Mouse (Mus musculus): ENCODE measurements around the gene Ppox.
"Not testable (repeated sequence)": the region's sequence is repeated elsewhere in the genome, so short reads cannot be mapped to it uniquely, and the experiment has no call there.

Gene Ppox

DNA sequence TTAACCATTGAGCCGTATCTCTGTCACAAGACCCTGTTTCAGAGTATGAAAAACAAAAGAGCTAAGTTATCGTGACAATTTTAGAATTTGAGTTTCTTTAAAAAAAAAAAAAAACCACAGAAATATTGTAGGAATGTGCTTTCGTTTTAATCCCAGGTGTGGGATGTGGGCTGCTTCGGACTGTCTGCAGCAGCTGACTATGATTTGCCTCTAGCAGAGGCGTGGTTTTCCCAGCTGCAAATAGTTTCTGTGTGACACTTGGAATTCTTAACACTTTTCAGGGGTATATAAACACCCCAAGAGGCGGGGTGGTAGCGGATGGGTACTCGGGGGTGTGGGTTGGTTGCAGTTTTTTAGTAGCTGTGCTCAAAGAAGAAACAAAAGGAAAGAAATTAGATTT is 35.6 kb downstream of the Ppox start:
- DNase-seq (ENCODE audit: low spot score in 2 of 2): no peak

- not testable (repeated sequence) for DNase-seq (ENCODE audit: low spot score in 2 of 2)
Measured at GRCm38 (mm10) chr1:171241952-171242351, 39.0 kb downstream of the Ppox start.

- DNase-seq (ENCODE audit: low spot score in 2 of 2): no peak
Measured at GRCm38 (mm10) chr1:171240911-171241310, 40.1 kb downstream of the Ppox start.

DNA sequence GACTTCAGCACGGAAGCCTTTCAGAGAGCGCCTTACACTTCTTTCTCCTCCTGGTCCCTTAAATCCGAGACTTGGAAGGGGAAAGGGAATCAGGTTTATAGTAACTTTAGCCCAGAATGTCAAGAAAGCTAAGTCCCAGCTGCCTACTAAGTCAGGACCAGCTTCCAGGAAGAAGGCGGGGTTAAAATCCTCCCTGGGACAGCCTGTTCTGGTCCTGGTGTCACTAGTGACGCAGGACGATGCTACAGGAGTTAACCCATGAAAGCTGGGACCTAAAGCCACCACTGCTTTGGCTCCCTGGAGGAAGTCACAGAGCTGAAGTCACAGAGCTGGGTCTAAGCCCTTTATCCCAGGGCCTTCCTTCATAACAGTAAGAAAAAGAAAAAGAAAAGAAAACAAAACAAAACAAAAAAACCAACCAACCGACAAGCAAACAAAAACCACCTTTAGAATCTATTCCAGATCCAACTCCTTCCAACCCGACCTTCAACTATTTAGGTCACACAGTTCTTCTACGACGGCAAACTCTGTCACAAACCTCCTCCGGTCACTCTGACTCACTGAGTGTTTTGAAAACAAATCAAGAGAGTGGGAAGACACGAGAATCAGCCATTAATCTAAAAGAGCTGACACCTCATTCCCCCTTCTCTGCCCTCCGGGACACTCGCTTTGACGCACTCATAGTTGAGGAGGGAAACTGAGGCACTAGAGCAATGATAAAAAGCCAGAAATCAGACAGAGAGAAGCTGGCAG is 40.8 kb downstream of the Ppox start:
- DNase-seq (ENCODE audit: low spot score in 2 of 2): no peak

DNA sequence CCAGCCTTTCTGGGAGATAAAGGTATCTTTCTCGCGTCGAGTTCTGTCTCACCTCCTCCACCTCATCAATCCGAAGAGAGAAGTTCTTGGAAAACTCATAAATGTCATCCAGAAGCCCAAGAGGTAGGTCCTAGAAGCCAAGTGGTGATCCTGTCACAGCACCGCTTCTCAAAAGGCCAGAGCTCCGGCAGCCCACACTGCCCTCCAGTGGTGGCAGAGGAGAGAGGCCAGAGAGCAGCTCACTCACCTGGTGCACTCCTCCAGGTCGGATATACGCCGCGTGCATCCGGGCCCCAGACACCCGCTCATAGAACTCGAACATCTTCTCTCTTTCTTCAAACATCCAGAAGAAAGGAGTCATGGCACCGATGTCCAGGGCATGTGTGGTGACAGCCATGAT is 42.5 kb downstream of the Ppox start:
- DNase-seq (ENCODE audit: low spot score in 2 of 2): no peak

DNA sequence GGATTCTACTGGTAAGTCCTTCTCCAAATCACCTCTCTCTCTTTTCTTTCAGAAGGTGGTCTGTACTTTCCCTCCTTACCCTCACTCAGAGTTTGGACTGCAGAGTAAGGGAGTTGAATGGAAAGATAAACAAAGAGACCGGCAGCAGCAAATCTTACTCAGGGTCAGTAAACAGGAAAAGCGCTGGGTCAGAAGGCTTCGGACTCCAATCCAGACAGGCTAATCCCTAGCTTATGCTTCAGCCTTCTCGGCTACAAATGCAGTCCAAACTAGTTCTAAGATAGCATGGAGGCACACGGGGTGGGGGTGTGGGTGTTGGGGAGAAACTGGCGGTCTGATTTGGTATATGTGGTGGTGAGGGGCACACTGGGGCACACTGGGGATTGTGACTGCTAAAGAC is 43.5 kb downstream of the Ppox start:
- no peak for DNase-seq (ENCODE audit: low spot score in 2 of 2)

GRCm38 (mm10) chr1:171235791-171236190 is 45.2 kb downstream of the Ppox start:
- no peak for DNase-seq (ENCODE audit: low spot score in 2 of 2)

DNA sequence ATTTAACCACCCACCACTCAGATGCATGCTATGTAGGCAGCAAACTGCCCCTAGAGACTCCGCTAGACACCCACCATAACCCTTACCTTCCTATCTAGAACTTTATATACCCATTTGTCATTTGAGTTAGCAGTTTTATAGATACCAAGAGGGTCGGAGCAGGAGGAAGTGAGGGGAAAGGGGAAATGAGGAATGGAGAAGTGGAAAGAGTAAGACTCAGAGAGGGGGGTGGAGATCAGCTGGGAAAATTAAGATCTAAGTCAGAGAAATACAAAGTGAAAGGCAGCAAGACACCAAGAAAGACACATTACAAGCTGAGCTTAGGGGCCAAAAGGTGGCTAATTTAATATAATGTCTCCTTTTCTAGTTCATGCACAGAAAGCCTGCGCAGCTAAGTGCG is 46.4 kb downstream of the Ppox start:
- no peak for DNase-seq (ENCODE audit: low spot score in 2 of 2)

DNA sequence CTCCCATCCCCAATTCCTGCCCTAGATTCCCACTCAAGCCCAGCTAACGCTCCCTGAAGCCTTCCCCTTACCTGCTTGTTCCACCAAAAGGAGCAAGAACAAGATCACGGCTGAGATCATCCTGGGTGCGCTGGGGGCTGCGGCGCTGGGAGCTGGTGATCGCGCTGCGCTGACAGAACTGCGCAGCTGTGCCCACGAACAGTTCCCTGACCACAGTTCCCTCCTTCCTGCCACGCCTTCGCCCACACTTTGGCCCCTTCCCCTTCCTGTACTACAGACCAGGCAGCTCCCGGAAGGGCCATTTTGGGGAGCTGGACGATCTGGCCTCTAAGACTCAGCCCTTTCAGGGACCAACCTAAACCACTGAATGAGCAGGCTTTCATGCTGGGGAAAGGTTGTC is 46.9 kb downstream of the Ppox start, which contains the start of gene Fcer1g:
Gene Fcer1g (minus strand): TSS at position 240 of the 400 bp plus-strand sequence.
- no peak for DNase-seq (ENCODE audit: low spot score in 2 of 2)

GRCm38 (mm10) chr1:171232800-171233730 is 47.9 kb downstream of the Ppox start:
- no peak for DNase-seq (ENCODE audit: low spot score in 2 of 2)

- no peak for DNase-seq (ENCODE audit: low spot score in 2 of 2)
Measured at GRCm38 (mm10) chr1:171232348-171232747, 48.6 kb downstream of the Ppox start.

DNA sequence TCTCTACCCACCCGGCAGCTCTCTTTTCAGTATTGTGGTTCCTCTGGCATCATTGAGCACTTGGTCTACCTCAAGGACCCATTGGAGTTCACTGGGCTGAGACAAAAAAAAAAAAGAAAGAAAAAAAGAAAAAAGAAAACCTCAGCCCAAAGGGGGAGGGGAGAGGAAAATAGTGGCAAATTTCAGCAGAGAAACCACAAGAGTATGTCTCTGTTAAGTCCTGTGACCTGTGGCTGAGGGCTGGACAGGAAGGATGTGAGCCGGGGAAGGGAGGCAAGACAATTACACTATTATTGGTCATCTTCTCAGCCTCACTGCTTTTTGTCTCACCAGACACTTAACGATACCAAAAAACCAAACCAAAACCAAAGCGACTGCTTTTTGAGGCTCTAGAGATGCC is 49.1 kb downstream of the Ppox start:
- no peak for DNase-seq (ENCODE audit: low spot score in 2 of 2)

- DNase-seq (ENCODE audit: low spot score in 2 of 2): no peak
Measured at GRCm38 (mm10) chr1:171230215-171230614, 50.8 kb downstream of the Ppox start.

DNA sequence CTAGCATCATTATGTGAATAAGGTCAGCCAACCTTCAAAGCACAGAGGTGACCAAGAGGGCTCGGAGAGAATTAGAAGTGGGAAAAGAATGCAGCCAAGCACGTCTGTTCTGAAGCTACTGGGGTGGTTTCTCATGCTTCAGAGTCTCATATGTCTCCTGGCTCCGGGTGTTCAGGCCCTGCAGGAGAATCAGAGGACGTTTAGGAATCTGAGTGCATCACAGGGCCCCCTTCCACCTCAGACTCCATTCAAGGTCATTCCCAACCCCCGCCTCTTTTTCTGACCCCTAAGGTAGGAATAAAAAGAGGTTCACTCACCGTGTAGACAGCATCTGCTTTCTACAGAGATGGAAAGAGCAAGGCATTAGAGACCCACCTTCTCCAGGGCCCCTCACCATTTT is 51.2 kb downstream of the Ppox start:
- DNase-seq (ENCODE audit: low spot score in 2 of 2): no peak

DNA sequence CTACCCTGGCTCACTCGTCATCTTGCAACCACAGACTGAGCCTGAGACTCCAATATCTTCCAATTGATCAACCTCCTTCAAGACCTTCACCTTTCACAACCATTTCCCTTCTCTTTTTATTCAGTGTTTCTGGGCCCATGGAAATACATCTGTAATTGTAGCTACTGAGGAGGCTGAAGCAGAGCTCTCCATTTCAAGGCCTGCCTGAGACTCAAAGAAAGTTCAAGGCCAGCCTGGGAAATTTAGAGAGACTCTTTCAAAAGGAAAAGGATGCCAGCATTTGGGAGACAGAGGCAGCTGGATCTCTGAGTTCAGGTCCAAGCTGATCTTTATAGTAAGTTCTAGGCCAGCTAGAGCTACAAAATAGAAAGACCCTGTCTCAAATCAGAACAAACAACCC is 53.1 kb downstream of the Ppox start:
- no peak for DNase-seq (ENCODE audit: low spot score in 2 of 2)

DNA sequence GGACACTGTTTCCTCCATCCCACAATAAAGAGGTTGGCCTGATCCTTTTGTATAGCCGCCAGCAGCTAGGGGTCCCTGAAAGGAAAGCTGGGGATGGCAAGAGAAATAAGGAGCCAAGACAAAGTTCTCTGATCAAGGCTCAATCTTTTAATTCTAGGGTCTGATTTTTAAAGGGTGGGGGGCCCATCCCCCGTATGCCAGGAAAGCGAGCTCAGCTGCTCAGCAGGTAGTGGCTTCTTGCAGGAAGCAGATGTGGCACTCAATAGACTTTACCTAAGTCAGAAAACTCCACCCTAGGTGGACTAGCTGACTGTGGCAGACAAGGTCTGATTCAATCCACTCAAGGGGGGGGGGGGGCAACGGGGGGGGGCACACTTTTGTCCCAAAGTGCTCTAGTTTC is 54.2 kb downstream of the Ppox start:
- DNase-seq (ENCODE audit: low spot score in 2 of 2): no peak
